Mouse (Mus musculus) midbrain, embryonic 13.5 days (tissue): ENCODE results near the gene Gm4559. TPM values are rescaled to one million over a fixed set of nuclear protein-coding genes. Genes with fewer than 3 reads are reported as not detected.
"Not testable (repeated sequence)": the region's sequence is repeated elsewhere in the genome, so short reads cannot be mapped to it uniquely, and the experiment has no call there.

ENCODE experiments used
- ATAC-seq: fragments of 200-750 bp; cut with Nextera tagmentation; 2 replicates; pipeline ENCODE4 v1.8.0; 2017; ENCODE audit warnings: mild to moderate bottlenecking, moderate TSS enrichment, moderate library complexity
- H3K27ac ChIP-seq: fragments of 300-500 bp; sonication (generic); 2 replicates; pipeline ENCODE4 v1.5.1; 2015; ENCODE audit warnings: inconsistent platforms, mild to moderate bottlenecking, moderate library complexity
- H3K27me3 ChIP-seq: fragments of 300-500 bp; sonication (generic); 2 replicates; pipeline ENCODE4 v1.6.1; 2015; ENCODE audit warnings: mild to moderate bottlenecking, inconsistent platforms
- H3K36me3 ChIP-seq: fragments of 300-500 bp; sonication (generic); 2 replicates; pipeline ENCODE4 v1.6.1; 2015; ENCODE audit warnings: mild to moderate bottlenecking, inconsistent platforms
- H3K4me1 ChIP-seq: fragments of 300-500 bp; sonication (generic); replicated peaks from 2 replicates; pipeline ENCODE4 v1.6.1; 2015; ENCODE audit warnings: inconsistent platforms
- H3K4me2 ChIP-seq: fragments of 300-500 bp; sonication (generic); replicated peaks from 2 replicates; pipeline ENCODE4 v1.6.1; 2015; ENCODE audit warnings: moderate library complexity, mild to moderate bottlenecking, inconsistent platforms
- H3K4me3 ChIP-seq: fragments of 300-500 bp; sonication (generic); replicated peaks from 2 replicates; pipeline ENCODE4 v1.5.1; 2015; ENCODE audit warnings: mild to moderate bottlenecking, inconsistent platforms
- H3K9ac ChIP-seq: fragments of 300-500 bp; sonication (generic); replicated peaks from 2 replicates; pipeline ENCODE4 v1.6.1; 2015; ENCODE audit warnings: mild to moderate bottlenecking, inconsistent platforms
- H3K9me3 ChIP-seq: fragments of 300-500 bp; sonication (generic); 2 replicates; pipeline ENCODE4 v1.6.1; 2016; ENCODE audit warnings: mild to moderate bottlenecking, inconsistent platforms
- WGBS: fragments of 180-500 bp; shearing (Covaris S2); methylation state at CpG from one replicate; pipeline ENCODE4 v1.1.7; 2015; 5-methylcytosine and 5-hydroxymethylcytosine counted together
- polyA plus RNA-seq: library from polyadenylated mRNA; unstranded; fragments of >200 nt; fragmentation: Nextera tagmentation; extraction: Ambion mirVana; gene quantifications from 2 replicates; pipeline ENCODE4 v1.2.1, GENCODE M21; 2015

The Gm4559 gene
- polyA plus RNA-seq, 1 experiment from 2014 or later, result not detected

DNA sequence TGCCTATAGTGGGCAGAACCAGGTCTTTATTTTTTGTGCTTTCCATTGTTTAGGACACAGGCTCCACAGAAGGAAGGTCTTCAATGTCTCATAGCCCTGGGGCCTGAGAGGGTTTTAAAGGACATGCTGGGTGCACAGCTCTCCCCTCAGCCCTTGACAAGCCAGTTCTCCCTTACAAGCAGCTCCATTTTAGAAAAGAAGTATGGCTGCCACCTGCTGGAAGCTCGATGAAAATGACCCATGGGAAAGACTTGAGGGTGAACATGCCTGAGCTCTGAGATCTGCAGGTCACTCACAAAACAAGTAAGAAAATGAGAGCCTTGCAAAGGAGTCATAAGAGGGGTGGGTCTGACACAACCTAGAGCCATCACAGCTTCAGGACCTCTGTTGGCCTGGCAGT is 24.3 kb downstream of the Gm4559 start:
- Histone ChIP-seq H3K36me3 (no peaks in the 10 kb centered on the region), H3K4me3 (no peak overlapping the region), H3K27me3 (0 out of 2 replicates have a peak, but pooled peaks cover 2% of the 10 kb centered on the region), H3K27ac (no peak overlapping the region), H3K9me3 (no peaks in the 10 kb centered on the region), H3K4me2 (no peak overlapping the region), H3K4me1 (no peaks in the 10 kb centered on the region), H3K9ac (no peak overlapping the region)
- no peak for ATAC-seq
- 0% methylated on average over 1 of the region's 1 CpGs for WGBS

DNA sequence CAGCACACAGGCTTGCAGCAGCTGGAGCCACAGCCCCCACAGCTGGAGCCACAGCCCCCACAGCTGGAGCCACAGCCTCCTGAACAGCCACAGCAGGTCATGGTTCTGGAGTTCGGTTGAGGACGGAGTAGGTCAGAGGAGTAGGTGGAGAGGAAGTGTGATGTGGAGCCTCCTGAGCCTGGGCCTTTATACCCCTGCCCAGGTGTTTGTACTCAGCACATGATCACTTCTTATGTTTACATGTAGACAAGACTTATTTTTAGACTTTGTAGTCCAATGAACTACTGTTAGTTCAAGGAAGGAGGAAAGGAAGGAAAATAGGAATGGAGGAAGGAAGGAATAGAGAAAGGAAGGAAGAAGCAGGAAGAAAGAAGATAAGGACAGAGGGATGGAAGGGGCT is 33.2 kb downstream of the Gm4559 start, which contains the start of gene Gm40460:
Gene Gm40460, minus strand, starts transcription at position 101 of the 400 bp plus-strand sequence.
- H3K4me1 ChIP-seq, result no peaks in the 10 kb centered on the region
- H3K27me3 ChIP-seq, result no peaks in the 10 kb centered on the region
- whole genome bisulfite sequencing, result 55% methylated on average over 2 of the region's 2 CpGs
- ATAC-seq, result no peak
- no peaks in the 10 kb centered on the region for H3K36me3 ChIP-seq
- no peak within 1 kb of the TSS for H3K4me3 ChIP-seq
- no peak within 1 kb of the TSS for H3K4me2 ChIP-seq
- H3K9ac ChIP-seq, result no peak within 1 kb of the TSS
- H3K27ac ChIP-seq, result no peak within 1 kb of the TSS
- no peaks in the 10 kb centered on the region for H3K9me3 ChIP-seq

GRCm38 (mm10) chr7:142231540-142231939 is 42.6 kb downstream of the Gm4559 start:
- H3K27ac ChIP-seq, result no peak overlapping the region
- H3K9ac ChIP-seq, result no peak overlapping the region
- 41% methylated on average over 1 of the region's 1 CpGs for whole genome bisulfite sequencing
- no peak for ATAC-seq
- H3K36me3 ChIP-seq, result no peaks in the 10 kb centered on the region
- no peaks in the 10 kb centered on the region for H3K4me1 ChIP-seq
- H3K9me3 ChIP-seq, result 0 out of 2 replicates have a peak, but pooled peaks cover 9% of the 10 kb centered on the region
- no peaks in the 10 kb centered on the region for H3K27me3 ChIP-seq
- H3K4me3 ChIP-seq, result no peak overlapping the region
- no peak overlapping the region for H3K4me2 ChIP-seq

DNA sequence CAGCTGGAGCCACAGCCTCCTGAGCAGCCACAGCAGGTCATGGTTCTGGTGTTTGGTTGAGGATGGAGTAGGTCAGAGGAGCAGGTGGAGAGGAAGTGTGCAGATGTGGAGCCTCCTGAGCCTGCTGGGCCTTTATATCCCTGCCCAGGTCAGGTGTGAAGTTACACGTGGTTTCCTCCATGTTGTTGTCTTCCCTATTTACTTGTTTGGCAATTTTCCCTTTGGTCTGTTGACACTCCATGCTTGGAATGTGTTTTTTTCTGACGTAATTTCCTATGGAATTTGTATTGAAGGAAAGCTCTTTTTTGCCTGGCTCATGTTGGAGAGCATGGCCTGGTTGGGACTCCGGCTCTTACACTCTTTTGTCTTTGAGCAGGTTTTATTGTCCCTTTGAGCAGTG is 44.3 kb downstream of the Gm4559 start, which contains the start of gene Krtap5-5:
Gene Krtap5-5, minus strand, starts transcription at position 101 of the 400 bp plus-strand sequence.
- not testable (repeated sequence) for ATAC-seq, H3K4me2 ChIP-seq, H3K27me3 ChIP-seq, H3K9ac ChIP-seq, H3K27ac ChIP-seq, H3K4me1 ChIP-seq, H3K4me3 ChIP-seq, H3K36me3 ChIP-seq, H3K9me3 ChIP-seq
- WGBS, result 55% methylated on average over 3 of the region's 3 CpGs

DNA sequence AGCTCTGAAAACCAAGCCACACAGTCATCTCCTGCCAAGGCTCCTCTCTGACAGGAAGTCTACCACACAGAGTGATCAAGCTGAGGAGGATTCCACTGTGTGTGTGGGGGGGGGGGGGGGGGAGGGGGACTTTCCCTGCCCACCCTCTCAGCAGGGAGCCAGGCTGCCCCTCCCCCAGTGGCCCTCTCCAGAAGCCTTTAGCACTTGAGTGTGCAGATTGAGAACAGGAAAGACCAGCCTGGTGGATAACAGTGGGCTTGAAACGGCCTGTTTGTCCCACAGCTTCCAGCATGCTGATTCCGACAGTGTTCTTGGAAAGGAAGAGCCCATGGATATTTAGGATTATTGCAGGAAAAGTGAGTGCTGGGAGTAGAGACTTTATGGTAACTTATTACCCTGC is 49.6 kb downstream of the Gm4559 start:
- H3K36me3 ChIP-seq, result no peaks in the 10 kb centered on the region
- H3K27me3 ChIP-seq, result no peaks in the 10 kb centered on the region
- H3K4me3 ChIP-seq, result no peak overlapping the region
- WGBS, result 45% methylated on average over 2 of the region's 2 CpGs
- H3K9ac ChIP-seq, result no peak overlapping the region
- H3K9me3 ChIP-seq, result no peaks in the 10 kb centered on the region
- no peak for ATAC-seq
- H3K27ac ChIP-seq, result no peak overlapping the region
- no peaks in the 10 kb centered on the region for H3K4me1 ChIP-seq
- H3K4me2 ChIP-seq, result no peak overlapping the region

Other genes with a start within 250 kb of the Gm4559 start
- 52.3 and 56.9 TPM in 2 replicates for gene Mob2, start 213.3 kb downstream of the Gm4559 start, polyA plus RNA-seq
- gene Dusp8, start 178.5 kb downstream of the Gm4559 start, polyA plus RNA-seq, result 66.0 and 69.1 TPM in 2 replicates
- 0.44 TPM in 1 of 2 replicates, not detected in the other for gene Gm45618, start 153.6 kb downstream of the Gm4559 start, polyA plus RNA-seq
- gene Gm39115, start 138.3 kb downstream of the Gm4559 start, polyA plus RNA-seq, result not detected in 2 replicates
- not detected in 2 replicates for gene Gm45337, start 129.8 kb downstream of the Gm4559 start, polyA plus RNA-seq
- not detected in 2 replicates for gene Gm29735, start 117.2 kb downstream of the Gm4559 start, polyA plus RNA-seq
- not detected in 2 replicates for gene Gm4553, start 108.6 kb downstream of the Gm4559 start, polyA plus RNA-seq
- not detected in 2 replicates for gene Krtap5-2, start 98.4 kb downstream of the Gm4559 start, polyA plus RNA-seq
- gene Gm10153, start 84.0 kb downstream of the Gm4559 start, polyA plus RNA-seq, result not detected in 2 replicates
- not detected in 2 replicates for gene Krtap5-3, start 73.0 kb downstream of the Gm4559 start, polyA plus RNA-seq
- not detected in 2 replicates for gene Gm7579, start 62.5 kb downstream of the Gm4559 start, polyA plus RNA-seq
- not detected in 2 replicates for gene Krtap5-5, start 44.4 kb downstream of the Gm4559 start, polyA plus RNA-seq
- not detected in 2 replicates for gene Gm40460, start 33.3 kb downstream of the Gm4559 start, polyA plus RNA-seq
- gene Gm2431, start 16.0 kb downstream of the Gm4559 start, polyA plus RNA-seq, result not detected in 2 replicates
- gene Krtap5-1, start 22.8 kb upstream of the Gm4559 start, polyA plus RNA-seq, result not detected in 2 replicates
- gene Krtap5-4, start 29.2 kb upstream of the Gm4559 start, polyA plus RNA-seq, result not detected in 2 replicates
- gene Ifitm10, start 99.4 kb upstream of the Gm4559 start, polyA plus RNA-seq, result 1.9 and 2.3 TPM in 2 replicates
- gene Gm49369, start 108.3 kb upstream of the Gm4559 start, polyA plus RNA-seq, result not detected in 2 replicates
- 191 and 206 TPM in 2 replicates for gene Ctsd, start 113.7 kb upstream of the Gm4559 start, polyA plus RNA-seq
- not detected in 2 replicates for gene Syt8, start 160.5 kb upstream of the Gm4559 start, polyA plus RNA-seq
- 0.59 and 0.75 TPM in 2 replicates for gene Tnni2, start 167.4 kb upstream of the Gm4559 start, polyA plus RNA-seq
- 6.5 and 6.9 TPM in 2 replicates for gene Lsp1, start 186.4 kb upstream of the Gm4559 start, polyA plus RNA-seq
- 0.68 and 1.0 TPM in 2 replicates for gene Tnnt3, start 224.5 kb upstream of the Gm4559 start, polyA plus RNA-seq